Mouse (Mus musculus) left cerebral cortex, postnatal 36 days (tissue): ENCODE measurements around the gene Ndrg3. TPM values are rescaled to one million over a fixed set of nuclear protein-coding genes. Genes with fewer than 3 reads are reported as not detected.
"Not testable (repeated sequence)": the region's sequence is repeated elsewhere in the genome, so short reads cannot be mapped to it uniquely, and the experiment has no call there.

ENCODE experiments used
- DNase-seq, 2 experiments: peaks; one replicate each; pipeline ENCODE4 v3.0.0; 2021 to 2022; ENCODE audit warnings: low spot score in 2 of 2, mixed read lengths in 1 of 2
- intact Hi-C: fragments of 180-260 bp; cut with DNase I; formaldehyde crosslinking; loops from one replicate; pipeline ENCODE4 v1.15.1; 2025
- total RNA-seq, 2 experiments: library from RNA; stranded (reverse); gene quantifications; 2 replicates each; pipeline ENCODE4 v1.2.3; 2021

Ndrg3 gene
- total RNA-seq, 2 experiments from 2014 or later, result 495 to 546 TPM

DNA sequence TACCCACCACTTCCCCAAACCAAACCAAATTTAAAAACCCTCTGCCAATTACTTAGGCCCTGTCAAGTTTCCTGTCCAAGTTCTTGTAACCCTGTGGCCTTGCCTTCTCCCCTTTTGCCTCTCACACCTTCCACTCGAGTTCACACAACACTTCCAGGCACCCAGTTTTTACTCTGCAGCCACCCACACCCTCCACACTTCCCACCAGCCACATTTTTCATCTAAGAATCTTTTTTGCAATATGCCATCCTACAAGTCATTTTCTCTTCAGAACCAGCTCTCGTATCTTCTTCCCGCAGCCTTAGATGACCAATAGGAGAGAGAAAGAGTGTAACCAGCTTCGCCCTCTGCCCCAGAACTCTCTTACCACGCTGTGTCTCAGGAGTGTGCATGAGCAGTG lies 37.4 kb downstream of the Ndrg3 start:
- DNase-seq, result peak in 1 of 2 experiments; percentile 35
- intact Hi-C loops, result loop anchor here (5.0 kb wide), 1 partner anchor 38 kb away; the partner anchor contains the start of gene Ndrg3

DNA sequence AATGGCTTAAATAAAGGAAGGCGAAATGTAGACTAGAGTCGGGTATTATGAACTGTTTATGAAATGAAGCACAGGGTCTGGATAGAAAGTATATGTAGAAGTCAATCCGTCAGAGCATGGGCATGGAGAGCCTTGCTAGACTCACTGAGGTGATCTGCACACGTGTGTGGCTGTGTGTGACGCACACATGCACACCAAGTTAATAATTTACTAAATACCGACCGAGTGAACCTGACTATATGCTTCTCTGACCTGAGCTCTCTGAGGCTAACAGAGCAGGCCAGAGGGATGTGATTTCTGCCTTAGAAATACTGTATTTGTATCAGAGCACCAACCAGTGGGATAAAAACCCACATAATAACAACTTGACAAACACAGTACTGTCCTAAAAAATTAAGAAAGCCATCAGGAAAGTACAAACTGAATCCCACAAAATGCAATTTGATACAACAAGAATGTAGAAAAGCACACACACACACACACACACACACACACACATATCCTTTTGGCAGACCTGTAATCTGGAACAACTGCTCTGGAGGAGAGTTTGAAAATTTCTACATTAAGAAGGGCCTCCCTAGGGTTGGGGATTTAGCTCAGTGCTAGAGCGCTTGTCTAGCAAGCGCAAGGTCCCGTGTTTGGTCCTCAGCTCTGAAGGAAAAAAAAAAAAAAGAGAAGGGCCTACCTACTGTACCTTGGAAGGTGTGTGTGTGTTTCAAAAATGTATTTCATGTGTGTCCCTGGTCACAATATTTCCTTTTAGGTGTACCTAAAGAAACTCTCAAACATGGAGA lies 40.4 kb downstream of the Ndrg3 start:
- intact Hi-C loops, result loop anchor here (5.0 kb wide), 1 partner anchor 41 kb away; the partner anchor contains the start of gene Ndrg3
- DNase-seq, result no peak

DNA sequence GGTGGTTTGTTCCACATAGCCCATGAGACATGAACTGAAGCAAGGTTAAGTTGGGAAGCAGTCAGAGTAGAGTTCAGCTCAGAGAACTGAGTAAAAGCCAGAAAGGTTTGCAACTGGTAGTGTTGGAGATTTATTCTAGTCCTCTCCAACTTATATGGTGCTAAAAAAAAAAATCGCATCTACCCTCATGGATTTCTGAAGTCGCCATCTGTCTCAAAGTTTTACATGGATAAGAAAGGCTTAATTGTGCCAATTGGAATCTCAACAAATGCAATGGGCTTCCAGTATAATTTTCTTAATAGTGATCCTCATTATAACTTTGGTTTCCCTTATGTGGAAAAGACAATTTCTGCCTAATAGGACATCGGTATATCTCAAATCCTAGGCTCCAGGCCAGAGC lies 41.0 kb downstream of the Ndrg3 start:
- intact Hi-C loops, result loop anchor here (5.0 kb wide), 1 partner anchor 41 kb away; the partner anchor contains the start of gene Ndrg3
- no peak for DNase-seq

DNA sequence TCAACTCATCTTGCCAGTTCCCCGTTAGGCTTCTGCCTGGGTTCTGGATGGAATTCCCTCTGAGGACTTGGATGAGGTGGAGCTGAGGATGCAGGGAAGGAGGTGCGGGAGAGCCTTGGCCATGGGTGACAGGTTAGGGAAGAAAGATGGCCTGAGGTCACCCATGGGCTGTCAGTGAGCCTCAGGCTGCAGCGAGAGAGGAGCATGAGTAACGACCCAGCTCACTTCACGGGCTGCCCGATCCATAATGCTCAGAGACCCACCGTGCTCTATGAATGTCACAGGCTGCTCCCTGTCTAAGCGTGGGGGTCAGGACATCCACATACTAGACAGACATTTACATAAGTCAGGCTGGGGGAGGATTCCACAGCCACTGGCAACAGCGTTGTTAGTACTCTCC lies 50.3 kb downstream of the Ndrg3 start:
- intact Hi-C loops, result loop anchor here (5.0 kb wide), 1 partner anchor 34 kb away; no protein-coding TSS in a partner anchor
- peak in 1 of 2 experiments; percentile 40 for DNase-seq

DNA sequence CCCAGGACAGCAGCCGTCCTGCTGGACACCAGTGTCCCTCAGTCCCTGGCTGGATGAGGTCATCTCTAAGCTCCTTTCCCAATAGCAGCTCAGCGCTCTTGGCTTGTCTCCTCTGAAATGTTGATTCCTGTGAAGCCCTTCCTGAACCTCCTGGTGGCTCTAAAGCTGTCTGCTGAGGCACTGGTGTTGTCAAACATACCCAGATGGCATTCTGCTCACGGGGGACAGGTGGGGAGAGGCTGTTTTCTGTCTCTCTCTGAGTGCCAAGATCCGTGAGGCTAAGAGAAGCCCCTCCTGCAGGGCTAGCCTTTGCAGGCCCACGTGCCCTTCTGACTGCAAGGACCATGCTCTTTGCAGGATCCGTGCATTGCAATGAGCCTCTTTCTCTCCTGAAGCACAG lies 51.9 kb downstream of the Ndrg3 start:
- intact Hi-C loops, result loop anchor here (5.0 kb wide), 3 partner anchors 32 to 52 kb away; partner anchors contain the start of gene Ndrg3
- not testable (repeated sequence) for DNase-seq

DNA sequence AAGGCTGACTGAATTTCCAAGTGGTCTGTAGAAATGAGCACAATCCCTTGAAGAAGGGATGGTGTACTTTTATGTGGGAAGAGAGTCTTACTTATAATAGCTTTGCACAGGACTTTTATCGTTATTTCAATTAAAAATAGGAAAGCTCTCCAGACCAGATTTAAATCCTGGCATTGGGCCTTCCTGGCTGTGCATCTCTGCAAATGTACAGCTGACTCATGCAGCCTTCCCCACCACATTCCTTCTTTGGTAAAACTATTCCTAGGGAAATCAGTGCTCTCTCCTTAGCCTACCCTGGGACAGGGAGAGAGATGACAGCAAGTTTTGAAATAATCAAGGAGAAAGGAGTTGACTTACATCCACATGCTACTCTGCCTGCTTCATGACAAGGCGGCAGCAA lies 54.1 kb downstream of the Ndrg3 start:
- peak; percentile 71 to 72 for DNase-seq
- intact Hi-C loops, result loop anchor here (5.0 kb wide), 2 partner anchors 35 to 55 kb away; partner anchors contain the start of gene Ndrg3

DNA sequence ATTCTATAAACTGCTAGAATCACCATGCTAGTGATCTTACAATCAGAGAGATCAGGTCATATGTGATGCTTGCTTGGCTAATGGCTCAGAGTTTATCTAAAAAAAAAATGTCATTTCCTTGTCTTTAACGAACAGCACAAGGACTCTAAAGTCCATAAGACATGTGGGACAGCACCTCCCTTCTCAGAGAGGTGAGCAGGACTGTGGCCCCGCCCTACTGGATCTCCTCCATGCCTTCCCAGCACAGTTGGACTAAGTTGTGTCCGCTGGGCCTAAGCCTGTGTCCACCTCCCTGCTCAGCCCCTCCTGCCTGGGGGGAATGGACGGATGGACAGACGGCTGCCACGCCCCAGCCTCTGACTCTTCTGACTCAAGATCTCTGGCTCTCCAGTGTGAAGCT lies 56.9 kb downstream of the Ndrg3 start:
- intact Hi-C loops, result loop anchor here (5.0 kb wide), 2 partner anchors 37 to 57 kb away; partner anchors contain the start of gene Ndrg3
- no peak for DNase-seq

DNA sequence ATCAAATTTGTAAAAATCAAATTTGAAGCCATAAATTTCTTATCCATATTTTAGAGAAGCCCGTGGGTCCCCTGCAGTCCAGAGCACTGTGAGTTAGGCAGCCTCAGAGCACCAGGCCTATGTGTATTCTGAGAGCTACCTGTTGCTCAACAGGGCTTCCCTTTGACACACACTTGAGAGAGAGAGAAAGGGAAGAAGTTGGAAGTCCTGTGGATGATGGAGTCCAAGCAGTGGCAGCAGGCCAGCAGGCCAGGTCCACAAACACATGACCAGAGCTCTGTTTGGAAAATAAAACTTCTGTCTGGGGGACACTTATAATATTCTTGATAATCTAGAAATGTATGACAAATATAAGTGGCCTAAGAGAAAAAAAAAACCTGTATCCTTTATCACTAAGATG lies 58.4 kb downstream of the Ndrg3 start:
- no peak for DNase-seq
- intact Hi-C loops, result no loop called here

DNA sequence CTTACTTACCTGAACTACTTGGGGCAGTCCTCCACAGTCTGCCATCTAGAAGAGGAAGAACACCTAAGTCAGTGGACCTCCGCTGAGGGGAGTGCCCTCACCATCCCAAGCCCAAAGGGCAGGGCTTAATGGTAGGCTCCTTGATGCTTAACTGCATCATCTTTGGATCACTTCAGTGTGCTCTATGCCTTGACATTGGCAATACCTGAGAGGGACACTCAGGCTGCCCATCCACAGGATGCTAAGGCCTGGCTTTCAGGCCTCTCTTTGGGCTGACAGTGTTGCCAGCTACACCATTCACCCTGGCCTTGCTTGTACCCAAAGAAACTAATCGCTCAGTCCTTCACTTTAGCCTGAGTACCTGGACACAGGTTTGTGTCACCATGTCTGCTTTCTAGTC lies 60.4 kb downstream of the Ndrg3 start:
- no peak for DNase-seq
- intact Hi-C loops, result no loop called here

DNA sequence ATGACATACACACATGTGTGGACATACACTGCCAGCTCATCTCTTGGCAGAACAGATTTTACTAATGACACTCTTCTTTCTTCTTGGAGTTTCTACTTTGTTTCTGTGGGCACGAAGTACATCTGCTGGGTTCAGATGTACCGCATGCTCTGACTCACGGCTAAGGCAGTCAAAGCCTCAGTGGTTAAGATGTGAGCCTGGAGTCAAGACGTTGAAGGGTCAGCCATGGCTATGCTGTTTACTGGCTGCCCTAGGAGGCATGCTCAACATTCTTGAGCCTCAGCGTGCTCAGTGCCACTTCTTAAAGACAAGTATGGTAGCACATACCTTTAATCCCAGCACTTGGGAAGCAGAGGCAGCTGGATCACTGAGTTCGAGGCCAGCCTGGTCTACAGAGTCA lies 61.3 kb downstream of the Ndrg3 start:
- DNase-seq, result no peak
- intact Hi-C loops, result no loop called here

DNA sequence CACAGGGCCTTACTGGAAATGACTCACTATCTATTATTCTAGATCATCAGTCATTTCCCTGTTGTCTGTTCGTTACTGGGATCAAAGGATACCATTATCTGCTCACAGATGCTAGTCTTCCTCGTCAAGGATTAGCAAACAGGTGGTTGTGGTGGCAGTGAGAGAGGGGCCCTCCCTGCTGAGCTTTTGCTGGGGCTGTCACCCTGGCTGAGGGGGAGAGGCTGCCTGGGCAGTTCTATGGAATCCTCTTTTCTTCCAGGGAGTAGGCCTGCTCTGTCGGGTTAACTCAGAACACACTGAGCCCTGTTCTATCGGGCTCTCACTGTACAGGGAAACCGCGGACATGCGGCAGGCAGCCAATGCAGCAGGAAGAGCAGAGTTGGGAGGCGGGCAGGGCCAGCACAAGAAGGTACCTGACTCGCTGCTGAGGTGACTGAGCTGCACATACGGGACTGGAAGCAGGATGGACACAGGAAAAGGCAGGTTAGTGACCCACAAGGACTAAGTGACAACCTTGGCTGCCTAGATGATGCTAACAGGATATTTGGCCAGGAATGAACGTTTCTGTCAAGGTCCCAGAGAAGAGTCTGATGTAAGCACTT lies 62.2 kb downstream of the Ndrg3 start:
- intact Hi-C loops, result no loop called here
- no peak for DNase-seq

DNA sequence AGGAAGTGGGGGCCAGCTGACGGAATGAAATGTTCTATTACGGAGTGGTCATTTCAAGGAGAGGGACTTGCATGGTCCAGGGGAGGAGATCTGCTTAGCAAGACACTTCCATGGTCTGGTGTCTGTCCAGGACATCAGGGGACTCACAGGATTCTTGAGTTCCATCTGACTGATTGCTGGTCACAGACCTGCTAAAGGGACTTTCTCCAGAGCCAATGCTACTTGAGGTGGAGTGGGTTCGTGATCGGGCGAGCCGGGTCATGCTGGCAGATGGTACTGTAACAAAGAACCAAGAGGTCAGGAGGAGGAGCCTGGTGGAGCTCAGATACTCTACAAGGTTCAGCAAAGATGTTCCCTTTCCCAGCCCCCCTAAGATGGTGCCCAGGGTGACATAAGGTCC lies 63.2 kb downstream of the Ndrg3 start:
- intact Hi-C loops, result no loop called here
- no peak for DNase-seq

DNA sequence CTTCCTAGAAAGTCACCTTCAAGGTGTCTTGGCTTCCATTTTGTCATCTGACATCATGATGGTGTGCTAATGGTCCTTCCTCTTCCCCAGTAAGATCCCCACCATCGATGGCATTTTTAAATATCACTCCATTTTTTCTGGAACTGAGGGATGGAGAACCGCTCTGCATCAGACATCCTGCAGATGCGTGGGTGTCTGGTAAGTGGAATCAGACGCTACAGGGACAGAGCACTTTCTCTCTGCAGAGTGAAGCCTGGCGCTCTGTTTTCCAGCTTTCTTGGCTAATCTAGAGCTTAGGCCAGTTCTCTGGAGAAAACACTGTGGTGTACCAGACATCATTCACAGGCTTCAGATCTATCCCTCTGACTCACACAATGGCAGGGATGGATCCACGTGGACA lies 64.2 kb downstream of the Ndrg3 start:
- intact Hi-C loops, result no loop called here
- peak in 1 of 2 experiments; percentile 50 for DNase-seq

DNA sequence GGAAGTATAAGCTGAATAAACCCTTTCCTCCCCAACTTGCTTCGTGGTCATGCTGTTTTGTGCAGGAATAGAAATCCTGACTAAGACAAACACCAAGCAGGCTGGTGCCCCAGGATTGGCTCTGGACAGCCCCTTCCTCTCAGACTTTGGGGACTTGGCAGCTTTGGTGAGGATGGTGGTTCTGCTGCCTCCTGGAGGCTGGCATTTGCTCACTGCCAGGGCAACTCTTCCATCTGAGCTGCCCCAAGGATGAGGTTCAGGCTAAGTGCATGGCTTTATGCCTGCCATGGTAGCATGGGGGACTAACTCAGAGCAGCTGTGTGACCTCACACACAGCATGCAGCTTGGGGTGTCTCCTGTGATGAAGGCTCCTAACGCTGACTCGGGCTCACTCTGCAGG lies 66.2 kb downstream of the Ndrg3 start:
- intact Hi-C loops, DNase-seq: not testable (repeated sequence)

DNA sequence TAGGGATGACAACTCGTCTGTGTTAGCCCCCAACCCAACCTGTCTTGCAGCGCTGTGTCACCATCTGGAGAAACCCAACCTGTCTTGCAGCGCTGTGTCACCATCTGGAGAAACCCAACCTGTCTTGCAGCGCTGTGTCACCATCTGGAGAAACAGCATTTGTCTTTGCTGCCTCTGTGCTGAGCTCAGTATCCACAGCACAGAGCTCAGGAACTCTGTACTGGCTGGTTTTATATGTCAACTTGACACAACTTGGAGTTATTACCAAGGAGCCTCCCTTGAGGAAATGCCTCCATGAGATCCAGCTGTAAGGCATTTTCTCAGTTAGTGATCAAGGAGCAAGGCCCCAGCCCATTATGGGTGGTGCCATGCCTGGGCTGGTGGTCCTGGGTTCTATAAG lies 66.8 kb downstream of the Ndrg3 start:
- DNase-seq, intact Hi-C loops: not testable (repeated sequence)

DNA sequence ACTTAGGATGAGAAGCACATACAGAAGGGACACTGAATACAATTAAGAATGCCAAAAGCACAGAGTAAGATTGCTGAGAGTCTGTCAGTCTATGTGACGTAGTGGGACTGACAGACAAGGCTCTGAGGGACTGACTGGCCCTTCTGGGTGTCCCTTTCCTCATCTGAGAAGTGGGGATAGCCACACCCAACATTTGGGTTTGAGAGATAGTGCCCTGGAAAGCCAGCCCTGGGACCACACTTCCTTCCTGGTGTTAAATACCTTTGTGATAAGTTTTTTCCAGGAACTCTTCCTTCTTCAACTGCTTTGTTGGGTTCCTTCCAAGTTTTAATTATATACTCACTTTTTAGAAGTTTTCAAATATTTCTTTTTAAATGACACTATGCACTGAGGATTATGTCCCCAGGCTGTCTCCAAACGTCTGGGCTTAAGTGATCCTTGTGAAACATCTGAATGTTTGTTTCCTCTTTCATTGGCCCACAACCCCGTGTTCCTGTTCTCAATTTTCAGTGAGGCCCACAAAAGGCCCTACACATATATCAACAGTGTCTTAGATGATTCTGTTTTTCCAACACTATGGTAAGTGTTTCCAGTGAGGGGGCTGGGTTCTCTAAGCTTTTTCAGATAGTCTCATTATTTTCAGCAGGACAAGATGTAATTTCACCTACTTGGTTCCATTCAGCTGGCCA lies 67.5 kb downstream of the Ndrg3 start:
- intact Hi-C loops, result no loop called here
- DNase-seq, result no peak

DNA sequence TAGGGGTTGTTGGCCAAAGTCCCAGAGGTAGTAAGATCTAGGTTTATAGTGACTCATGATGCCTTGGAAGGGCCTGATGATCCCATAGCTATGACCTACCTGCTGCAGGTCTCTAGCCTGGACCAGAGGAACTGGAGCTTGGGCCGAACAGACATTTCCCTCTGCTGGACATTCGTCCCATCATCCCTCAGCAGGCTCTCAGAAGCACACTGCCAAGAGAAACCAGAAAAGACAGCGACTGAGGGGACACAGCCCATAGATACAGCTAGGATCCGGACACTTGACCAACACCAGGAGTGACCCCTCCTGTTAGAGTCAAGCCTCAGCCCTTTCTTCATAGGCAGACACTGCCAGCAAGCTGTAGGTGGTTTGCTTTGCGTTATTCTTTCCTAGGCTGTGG lies 68.8 kb downstream of the Ndrg3 start:
- intact Hi-C loops, result no loop called here
- DNase-seq, result no peak

DNA sequence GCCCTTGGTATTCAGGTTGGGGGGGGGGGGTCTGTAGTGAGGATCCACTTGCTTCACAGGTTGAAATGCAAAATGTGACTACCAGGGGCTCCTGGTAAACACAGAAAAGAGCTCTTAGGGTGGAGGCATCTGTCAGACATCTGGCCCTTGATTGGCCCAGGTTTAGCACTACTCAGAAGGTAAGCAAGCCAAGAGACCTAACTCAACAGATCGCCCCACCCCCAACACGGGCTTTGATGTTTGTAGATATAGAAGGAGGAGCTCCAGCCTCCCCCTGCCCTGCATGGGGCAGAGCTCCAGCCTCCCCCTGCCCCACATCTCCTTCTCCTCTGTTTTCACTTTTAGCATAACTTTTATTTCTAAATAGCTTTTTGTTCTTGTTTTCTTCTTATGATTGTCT lies 72.1 kb downstream of the Ndrg3 start:
- intact Hi-C loops, result no loop called here
- no peak for DNase-seq

DNA sequence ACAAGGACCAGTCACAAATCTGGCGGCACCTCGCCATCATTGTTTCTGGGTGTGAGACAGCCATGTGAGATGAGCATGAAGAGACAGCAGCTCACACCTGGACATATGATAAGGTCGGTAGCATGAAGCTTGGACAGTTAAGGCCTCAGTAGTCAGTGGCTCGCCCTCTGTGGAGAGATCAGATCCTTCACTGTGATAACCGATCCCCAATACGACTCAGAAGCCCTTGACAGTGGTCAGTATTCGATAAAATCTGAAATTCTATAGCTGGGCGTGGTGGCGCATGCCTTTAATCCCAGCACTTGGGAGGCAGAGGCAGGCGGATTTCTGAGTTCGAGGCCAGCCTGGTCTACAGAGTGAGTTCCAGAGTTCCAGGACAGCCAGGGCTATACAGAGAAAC lies 72.7 kb downstream of the Ndrg3 start:
- DNase-seq, intact Hi-C loops: not testable (repeated sequence)

DNA sequence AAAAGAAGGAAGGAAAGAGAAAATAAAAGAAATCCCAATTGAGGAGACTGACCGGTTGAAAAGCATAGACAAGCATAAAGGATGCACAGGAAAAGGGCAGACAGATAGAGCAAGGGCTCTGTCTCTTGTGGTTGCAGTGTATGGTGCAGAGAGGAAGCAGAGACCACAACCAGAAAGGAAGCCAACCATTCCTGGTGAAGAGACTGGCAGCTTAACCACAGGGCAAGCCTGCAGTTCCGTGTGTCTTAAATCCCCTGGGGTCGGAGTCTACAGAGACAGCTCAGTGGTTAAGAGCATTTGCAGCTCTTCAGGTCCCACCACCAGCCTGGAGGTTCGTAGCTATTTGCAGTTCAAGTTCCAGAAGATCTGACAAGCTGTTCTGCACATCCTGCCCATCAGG lies 73.3 kb downstream of the Ndrg3 start:
- intact Hi-C loops, result no loop called here
- DNase-seq, result no peak
